Mouse (Mus musculus) gastrocnemius, adult 18-20 months (tissue): ENCODE data around the gene Gm20425. TPM values are rescaled to one million over a fixed set of nuclear protein-coding genes. Genes with fewer than 3 reads are reported as not detected.
"Not testable (repeated sequence)": the region's sequence is repeated elsewhere in the genome, so short reads cannot be mapped to it uniquely, and the experiment has no call there.

ENCODE experiments used
- DNase-seq: peaks from one replicate; pipeline ENCODE4 v3.0.0; 2021; ENCODE audit warnings: low spot score
- total RNA-seq, 2 experiments: library from RNA; stranded (reverse); gene quantifications; 2 replicates each; pipeline ENCODE4 v1.2.3; 2021

Gm20425 gene
- total RNA-seq, 2 experiments from 2014 or later: 2.7 to 3.9 TPM

DNA sequence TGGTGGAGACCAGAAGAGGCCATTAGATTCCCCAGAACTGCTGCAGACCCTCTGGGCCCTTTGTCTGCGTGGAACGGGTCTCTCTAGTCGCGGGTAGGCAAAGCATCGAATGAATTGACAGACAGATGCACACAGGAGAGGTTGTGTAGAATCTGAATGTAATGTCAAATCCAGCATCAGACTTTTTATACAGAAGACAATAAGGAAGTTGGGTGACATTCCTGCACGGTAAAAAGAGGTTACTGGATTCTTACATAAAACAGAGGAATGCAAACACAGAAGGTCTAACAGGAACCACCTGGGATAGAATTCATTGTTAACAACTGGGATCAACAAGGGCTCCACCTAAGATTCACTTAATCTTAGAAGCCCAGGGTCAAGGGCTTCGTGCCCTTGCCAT lies 74.9 kb downstream of the Gm20425 start:
- DNase-seq: not testable (repeated sequence)

DNA sequence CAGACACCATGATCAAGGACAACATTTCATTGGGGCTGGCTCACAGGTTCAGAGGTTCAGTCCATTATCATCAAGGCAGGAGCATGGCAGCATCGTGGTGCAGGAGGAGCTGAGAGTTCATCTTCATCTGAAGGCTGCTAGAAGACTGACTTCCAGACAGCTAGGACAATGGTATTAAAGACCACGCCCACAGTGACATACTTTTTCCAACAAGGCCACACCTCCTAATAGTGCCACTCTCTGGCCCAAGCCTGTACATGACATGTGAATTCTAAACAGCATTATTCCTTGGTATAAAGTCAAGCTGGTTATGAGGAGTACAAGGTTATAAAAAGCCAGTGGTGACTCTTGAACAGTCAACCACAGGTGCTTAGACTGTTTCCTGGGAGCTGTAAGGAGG lies 75.5 kb downstream of the Gm20425 start:
- DNase-seq: no peak

DNA sequence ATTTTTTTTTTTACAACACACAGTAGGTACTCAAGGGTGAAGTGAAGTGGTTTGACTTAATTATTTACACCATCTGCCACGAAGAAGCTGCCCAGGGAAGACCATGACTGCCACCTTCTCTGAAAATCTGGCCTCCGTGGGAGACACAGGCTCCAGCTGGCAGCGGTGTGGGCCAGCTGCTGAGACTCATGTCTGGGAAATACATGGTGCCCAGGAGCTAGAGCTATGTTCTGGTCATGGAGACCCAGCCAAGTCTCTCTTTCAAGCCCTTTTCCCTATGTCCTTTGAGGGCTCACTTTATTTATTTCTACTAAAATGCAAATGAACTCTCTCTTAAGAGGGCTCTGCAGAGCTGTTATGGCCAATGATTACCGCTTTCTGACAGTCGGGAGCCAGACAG lies 76.8 kb downstream of the Gm20425 start:
- no peak for DNase-seq

DNA sequence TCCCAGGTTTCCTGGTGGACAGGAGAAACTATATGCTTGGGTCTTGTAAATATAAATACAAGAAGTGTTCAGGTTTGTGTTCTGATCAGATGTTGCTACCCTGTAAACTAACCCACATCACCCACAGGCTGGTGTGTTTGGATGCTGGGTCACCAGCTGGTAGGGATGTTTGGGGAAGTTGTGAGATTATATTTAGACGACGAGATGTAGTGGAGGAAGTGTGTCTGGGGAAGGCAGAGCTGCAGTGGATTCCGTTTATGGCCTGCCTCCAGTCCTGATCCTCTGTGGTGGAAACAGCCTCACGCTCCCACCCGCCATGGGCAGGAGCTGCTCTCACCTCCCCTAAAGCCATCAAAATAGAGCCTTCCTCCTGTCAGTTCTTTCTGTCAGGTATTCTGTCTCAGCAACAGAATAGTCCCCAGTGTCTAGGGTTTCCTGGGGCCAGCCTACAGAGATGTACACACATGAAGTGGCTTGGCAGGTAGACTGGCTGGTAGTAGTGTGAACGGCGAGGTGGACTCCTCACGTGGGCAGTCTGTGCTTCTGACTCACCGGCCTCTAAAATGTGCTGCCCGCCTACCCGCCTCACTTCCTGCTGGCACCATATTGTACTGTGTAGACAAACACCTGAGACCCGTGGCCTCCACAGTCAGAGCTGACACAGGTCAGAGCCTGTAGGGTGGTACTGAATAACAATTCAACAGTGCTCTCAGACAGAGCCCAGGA lies 80.9 kb downstream of the Gm20425 start:
- DNase-seq: no peak

DNA sequence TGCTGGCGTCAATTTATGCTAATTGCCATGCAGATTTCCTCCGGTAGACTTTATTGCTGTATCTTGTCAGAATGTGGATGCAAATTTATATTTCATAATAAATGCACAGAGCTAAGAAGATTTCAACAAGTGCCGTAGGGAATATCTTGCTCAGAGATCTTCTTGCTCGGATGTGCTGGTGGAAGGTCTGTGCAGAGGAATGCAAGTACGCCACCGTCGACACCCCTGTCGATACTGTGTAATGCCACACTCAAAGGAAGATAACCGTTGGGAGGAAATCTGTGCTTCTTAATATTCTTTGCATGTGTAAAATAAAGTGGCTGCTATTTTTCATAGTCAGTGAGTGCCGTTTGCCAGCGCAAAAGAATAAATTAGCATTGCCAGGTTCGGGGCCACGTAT lies 83.0 kb downstream of the Gm20425 start:
- no peak for DNase-seq

DNA sequence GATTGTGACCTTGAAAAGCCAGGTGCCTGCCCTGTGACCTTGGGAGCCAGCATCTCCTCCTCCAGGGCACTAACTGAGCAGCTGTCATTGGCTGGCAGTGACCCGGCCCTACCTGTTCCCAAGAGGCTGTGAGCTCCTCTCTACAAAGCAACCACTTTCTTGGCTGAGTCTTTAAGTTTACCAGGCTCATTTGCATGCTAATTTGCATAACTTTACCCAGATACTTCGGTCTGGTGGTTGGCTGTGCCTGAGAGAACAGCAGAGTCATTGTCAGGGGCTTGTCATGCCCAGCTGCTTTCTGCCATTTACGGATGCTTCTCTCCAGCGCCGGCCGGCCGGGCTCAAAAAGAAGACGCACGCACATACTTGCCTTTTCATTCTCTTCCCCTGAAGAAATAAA lies 83.4 kb downstream of the Gm20425 start:
- no peak for DNase-seq

DNA sequence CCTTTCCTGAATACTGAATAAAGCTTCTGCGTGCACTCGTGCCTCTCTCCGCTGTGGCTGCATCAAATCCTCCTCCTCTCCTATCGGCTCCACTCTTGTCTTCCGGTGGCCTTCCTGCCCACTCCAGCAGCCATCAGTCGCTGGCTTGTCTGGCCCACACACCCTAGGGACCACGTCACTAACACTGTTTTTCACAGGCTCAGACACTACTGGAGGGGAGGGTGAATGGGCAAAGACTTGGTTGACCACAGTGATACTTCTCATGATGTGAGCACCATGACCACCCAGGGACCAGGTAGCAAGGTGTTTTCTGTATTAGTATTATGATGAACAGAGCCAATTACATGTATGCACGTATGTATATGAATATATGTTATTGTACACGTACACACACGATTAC lies 83.8 kb downstream of the Gm20425 start:
- DNase-seq: no peak

DNA sequence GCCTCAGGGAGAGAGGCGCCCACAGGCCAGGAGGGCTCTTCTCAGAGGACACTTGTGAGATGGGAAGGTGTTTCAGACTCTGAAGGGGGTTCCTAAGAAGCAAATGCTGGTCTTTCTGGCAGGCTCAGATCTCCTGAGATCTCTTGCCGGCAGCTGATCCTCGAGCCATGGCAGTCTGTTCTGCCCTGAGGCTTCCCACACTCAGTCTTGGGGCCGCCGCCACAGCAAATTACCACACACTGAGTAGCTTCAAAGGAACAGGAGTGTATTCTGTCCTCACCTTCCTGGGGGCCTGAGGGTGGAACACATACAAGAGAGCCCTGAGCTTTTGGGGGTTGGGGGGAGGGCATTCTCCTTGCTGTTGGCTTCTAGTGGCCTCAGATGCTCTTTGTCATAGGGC lies 84.8 kb downstream of the Gm20425 start:
- no peak for DNase-seq

DNA sequence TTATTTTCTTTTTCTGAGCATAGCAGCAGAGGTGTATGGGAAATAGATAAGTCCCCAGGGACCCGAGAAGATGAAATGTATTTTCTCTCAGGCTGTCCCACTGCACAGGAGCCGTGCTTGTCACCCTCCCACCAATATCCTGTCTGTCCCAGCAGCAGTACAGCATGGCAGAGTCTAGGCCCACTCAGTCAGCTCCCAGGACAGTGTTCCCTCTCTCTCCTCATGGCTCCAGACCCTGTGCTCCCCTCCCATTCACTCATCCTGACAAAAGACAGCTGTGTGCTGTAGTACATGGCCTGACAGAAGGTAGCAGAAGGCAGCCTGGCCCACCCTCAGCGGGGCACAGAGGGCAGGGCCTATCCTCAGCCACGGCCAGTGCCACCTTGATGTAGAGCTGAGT lies 86.2 kb downstream of the Gm20425 start:
- no peak for DNase-seq

DNA sequence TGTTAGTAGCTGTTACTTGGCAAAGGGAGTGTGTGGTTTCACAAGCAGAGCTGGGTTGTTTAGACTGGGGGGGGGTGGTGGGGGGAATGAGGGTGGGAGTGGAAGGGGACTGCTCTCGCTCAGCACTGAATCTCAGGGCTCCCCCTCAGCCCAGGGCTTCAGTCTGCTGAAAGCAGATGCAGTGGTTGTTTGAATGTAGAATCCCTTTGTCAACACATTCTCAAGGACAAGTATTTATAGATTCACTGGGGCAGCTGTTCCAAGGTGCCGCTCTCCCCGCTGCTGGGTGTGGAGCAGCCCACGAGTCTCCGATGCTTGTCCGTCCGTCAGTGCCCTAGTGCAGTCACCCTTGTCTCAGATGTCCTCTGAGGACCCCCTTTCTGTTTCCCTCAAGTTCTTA lies 88.8 kb downstream of the Gm20425 start:
- DNase-seq: no peak

DNA sequence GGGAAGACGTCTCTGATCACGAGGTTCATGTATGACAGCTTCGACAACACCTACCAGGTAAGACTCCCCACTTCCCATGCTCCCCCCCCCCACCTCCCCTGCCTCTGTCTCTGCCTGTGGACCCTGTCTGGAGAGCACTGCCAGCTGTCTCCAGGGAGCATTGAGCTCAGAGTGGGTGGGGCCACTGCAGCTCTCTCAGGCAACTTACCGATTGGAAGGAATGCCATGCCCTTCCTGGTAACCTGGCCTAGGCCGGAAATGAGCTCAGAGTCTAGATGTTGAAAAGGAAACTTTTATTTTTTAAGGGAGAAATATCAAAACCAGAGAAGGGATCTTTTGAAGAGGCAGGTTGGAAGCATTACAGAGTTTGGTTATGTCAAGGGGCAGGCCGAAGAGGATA lies 89.7 kb downstream of the Gm20425 start:
- no peak for DNase-seq

Other genes with a start within 250 kb of the Gm20425 start
- gene Slco2a1, start 241.6 kb downstream of the Gm20425 start, total RNA-seq: under 1 TPM; 0.71 to 0.93 TPM
- 1 to 10 TPM in 1 of 2 experiments, under 1 TPM in 1; 0.64 to 1.2 TPM for gene Rab6b, start 118.5 kb downstream of the Gm20425 start, total RNA-seq
- gene Srprb, start 28.2 kb downstream of the Gm20425 start, total RNA-seq: 10 to 100 TPM; 16.2 to 17.2 TPM
- 10 to 100 TPM; 18.2 to 29.2 TPM for gene Trf, start 137 bp upstream of the Gm20425 start, total RNA-seq
- not detected for gene 1300017J02Rik, start 74.8 kb upstream of the Gm20425 start, total RNA-seq
- 1 to 10 TPM; 6.6 to 6.9 TPM for gene Topbp1, start 74.9 kb upstream of the Gm20425 start, total RNA-seq
- 100 to 1,000 TPM; 205 to 250 TPM for gene Cdv3, start 135.5 kb upstream of the Gm20425 start, total RNA-seq